Mouse (Mus musculus): Measurements from ENCODE around the gene Fbxo33.

- no peak for TF ChIP-seq CTCF (IDR thresholded peaks at IDR 0.05; ENCODE audit: low read depth, low read length)
- no peak for TF ChIP-seq POLR2A (IDR thresholded peaks at IDR 0.05; ENCODE audit: borderline replicate concordance, low read depth, low read length)
Measured at GRCm38 (mm10) chr12:59199361-59199760, 20.2 kb downstream of the Fbxo33 start.

Measured in bone marrow macrophage, adult 2 months (primary cell).